Mouse (Mus musculus): ENCODE measurements around the gene Sh3gl2. TPM values are rescaled to one million over a fixed set of nuclear protein-coding genes. Genes with fewer than 3 reads are reported as not detected.
A peak's percentile ranks its signal among the peaks of the same experiment; 100 is the strongest.

Gene Sh3gl2
- total RNA-seq, 1 experiment from 2014 or later = not detected

DNA sequence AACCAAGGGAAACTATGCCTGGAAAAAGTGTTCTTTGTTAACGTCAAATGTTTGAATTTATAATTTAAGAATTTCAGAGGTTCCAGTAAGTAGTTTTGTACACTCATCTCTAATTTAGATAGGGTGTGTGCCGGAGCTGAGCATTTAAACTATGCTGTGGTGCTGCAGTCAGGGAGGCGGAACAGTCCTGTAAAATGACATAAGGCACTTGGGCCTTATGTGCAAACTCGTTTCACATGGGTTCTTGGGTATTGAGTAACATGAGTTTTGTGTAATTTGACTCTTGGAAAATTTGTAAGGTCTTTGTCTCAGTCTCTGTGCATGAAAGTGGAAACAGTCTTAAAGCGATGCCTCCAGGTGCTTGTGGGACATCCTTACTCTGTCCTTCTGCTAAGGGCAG is 334.8 kb downstream of the Sh3gl2 start:
- no peak for ATAC-seq (replicated peaks; ENCODE audit: low read depth, poor library complexity, severe bottlenecking)

DNA sequence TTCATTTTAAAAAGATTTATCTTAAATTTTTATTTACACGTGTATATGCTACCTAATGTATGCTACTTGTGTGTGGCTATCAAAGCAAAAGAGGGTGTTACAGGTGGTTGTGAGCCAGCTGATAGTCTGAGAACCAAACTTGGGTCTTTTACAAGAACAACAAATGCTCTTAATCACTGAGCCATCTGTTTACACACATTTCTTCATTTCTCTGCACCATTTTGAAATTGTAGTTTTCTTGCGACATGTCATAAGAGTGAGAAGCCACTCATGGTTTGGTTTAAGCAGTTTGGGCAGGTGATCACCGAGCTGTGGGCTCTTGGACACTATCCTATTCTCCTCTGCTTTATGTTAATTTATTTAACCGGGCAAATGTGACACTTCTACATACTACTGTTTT is 338.3 kb downstream of the Sh3gl2 start:
- ATAC-seq (replicated peaks; ENCODE audit: low read depth, poor library complexity, severe bottlenecking) = no peak

DNA sequence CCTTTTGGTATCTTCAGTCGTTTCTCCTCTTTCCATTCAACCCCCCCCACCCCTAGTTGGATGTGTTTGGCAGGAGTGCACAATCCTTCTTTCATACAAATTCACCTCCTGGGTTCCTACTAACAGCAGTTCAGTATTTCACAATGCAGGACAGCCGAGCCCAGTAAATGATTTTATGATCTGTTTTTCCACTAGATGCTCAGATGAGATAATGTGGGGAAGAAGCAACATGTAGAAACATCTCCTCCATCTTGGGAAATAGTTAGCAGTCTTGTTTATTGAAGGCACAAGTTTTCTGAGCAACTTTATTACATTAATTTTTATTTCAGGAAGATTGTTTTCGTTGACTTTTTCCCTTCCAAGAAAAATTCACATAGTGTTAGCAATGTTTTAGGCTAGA is 349.8 kb downstream of the Sh3gl2 start:
- no peak for ATAC-seq (replicated peaks; ENCODE audit: low read depth, poor library complexity, severe bottlenecking)

DNA sequence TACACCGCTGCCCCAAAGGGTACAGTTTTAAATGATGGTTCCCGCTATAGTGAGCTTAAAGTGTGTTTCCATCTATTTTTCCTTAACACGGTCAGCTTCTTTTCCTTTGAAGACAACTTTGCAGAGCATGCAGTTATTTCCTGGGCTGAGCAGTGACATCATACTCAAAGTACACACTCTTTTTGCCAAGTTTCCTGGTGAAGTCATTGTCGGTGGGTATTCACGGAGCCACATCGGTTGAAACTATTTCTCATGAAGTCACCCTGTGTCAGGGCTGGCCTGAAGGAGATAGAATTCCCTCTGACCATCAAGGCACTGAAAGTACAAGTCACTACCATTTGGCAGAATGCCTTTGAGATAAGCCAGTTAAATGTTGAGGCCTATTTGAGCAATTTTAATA is 354.8 kb downstream of the Sh3gl2 start:
- 0 out of 2 replicates have a peak, but pooled peaks have one; percentile 11 for ATAC-seq (replicated peaks; ENCODE audit: low read depth, poor library complexity, severe bottlenecking)

DNA sequence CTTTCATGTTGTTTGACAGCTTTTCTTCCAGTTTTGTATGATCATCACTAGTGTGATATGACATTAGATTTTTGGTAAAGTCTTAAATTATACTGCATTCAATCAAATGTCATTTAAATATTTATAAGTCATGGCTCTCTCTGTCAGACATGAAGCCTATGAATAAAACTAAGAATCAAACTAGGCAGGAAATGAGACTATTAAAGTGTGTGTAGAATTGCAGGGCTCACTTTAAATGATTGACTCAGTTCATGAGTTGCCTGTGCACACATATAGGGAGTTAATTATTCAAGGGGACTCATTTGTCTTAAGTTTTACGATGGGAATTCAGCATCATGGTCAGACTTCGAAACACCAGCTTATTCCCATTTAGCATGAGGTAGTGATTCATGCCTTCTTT is 380.5 kb downstream of the Sh3gl2 start:
- ATAC-seq (replicated peaks; ENCODE audit: low read depth, poor library complexity, severe bottlenecking) = no peak

DNA sequence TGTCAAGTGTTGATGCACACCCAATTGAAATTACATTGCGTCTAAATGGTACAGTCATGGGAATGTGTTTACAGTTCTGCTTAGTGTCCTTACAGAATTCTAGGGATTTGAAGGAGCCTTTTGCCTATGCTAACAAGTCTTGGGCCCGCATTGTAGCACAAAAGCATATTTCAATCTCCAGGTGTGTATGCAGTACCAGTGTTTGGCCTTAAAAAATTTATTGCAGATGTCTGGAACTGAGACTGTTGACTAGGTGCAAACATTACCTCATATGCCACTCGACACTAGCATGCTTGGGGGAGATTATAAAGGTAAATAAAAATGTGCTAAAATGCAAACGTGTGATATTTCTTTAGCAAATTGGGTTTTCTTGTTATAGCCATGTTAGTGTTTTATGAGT is 384.0 kb downstream of the Sh3gl2 start:
- ATAC-seq (replicated peaks; ENCODE audit: low read depth, poor library complexity, severe bottlenecking) = no peak

DNA sequence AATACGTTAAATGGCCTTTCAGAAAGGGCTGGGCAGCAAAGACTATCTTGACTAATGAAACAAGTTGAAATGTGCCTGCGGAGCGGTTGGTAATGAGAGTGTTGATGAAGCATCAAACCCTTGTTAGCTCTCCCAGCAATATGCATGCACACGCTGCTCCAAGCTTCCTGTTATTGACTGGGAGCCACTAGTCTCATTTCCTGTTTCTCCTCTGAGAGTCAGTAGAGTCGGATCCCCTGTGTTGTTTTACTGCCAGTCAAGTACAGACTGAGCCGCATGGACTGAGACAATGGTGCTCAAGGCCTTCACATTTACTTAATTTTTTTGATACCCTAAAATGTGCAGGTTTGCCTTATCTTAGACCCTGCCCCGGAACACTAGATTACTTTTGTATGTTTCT is 386.1 kb downstream of the Sh3gl2 start:
- ATAC-seq (replicated peaks; ENCODE audit: low read depth, poor library complexity, severe bottlenecking) = no peak

DNA sequence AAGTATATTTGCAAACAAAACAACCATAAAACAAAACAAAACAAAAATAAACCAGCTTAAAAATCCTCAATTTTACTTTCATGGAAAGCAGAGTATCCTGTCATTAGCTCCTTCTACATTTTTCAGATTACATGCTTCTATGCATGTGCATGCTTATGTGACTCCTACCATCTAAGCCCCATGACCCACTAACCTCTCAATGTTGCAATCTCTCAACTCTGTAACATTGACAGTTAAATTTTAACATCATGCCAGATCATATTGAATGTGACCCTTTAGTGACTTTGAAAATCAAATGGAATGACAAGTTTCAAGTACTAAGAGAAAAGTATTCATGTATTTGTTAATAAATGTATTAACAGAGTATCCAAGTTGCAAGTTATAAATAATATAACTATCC is 389.2 kb downstream of the Sh3gl2 start:
- ATAC-seq (replicated peaks; ENCODE audit: low read depth, poor library complexity, severe bottlenecking) = no peak

DNA sequence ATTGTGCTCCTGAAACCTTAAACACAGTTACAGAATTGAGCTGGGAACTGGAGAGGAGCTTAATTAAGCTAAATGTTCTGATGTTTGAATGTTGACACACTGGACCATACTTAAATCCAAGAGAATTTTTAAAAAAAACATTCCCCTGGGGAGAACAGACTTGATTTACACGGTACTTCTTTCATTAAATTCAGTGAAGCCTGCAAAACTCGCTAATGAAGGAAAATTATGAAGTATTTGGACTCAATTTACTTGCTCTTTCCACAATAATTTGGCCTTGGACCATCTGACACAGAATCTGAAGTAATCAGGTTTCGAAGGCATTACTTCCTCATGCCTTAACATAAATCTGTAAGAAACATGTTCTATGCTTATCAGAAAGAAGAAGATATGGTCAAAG is 408.4 kb downstream of the Sh3gl2 start:
- no peak for ATAC-seq (replicated peaks; ENCODE audit: low read depth, poor library complexity, severe bottlenecking)

DNA sequence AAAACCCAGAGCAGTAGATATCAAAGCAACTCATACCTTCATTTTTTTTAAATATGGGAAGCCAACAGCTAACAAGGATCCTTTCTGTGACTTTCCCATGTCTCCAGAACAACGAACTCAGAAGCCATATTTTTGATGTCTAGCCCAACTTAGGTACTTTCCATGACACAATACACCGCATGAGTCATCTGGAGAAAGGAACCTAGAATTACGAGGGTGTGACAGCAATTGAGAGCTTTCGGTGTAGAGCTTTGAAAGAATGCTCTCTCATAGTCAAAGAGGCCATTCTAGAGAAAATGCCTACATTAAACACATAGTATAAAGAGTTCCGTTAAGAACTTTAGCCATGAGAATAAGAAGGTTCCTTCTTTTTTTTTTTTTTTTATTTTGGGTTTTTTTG is 413.8 kb downstream of the Sh3gl2 start:
- no peak for ATAC-seq (replicated peaks; ENCODE audit: low read depth, poor library complexity, severe bottlenecking)

DNA sequence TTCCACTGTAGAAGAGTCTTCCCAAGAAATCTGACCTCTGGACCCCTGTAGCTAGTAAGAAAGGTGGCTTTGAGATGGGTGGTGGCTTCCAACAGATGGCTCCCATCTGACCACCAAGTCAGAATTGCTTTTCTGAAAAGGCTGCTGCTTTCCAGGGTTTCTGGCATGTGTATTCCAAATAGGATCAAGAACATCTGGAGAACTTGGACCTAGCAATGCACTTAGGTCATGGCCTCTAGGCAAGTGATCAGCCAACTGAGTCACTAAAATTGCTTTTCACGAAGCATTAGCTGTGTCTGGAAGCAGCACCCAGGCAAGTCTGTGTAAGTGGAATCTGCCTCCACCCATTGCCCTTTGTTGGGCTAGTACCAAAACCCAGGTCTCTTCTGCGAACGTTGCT is 414.3 kb downstream of the Sh3gl2 start:
- no peak for ATAC-seq (replicated peaks; ENCODE audit: low read depth, poor library complexity, severe bottlenecking)

DNA sequence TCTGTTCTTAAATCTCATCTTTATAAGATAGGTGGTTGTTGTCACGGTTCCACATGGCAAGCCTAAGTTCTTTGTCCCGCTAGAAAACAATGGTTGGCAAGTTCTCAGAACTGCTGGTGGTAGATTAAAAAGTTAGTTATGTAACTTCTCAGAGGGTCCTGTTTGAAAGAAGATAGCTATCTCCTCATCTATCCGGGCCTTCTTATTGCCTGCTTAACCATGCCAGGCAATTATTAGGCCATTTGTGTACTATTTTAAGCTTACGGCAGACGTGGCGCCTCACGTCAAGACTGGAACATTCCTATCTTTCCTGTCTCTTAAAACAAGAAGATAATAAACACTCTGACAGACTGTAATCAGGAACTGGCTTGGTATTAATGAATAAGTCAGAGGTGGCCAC is 424.5 kb downstream of the Sh3gl2 start:
- no peak for ATAC-seq (replicated peaks; ENCODE audit: low read depth, poor library complexity, severe bottlenecking)

DNA sequence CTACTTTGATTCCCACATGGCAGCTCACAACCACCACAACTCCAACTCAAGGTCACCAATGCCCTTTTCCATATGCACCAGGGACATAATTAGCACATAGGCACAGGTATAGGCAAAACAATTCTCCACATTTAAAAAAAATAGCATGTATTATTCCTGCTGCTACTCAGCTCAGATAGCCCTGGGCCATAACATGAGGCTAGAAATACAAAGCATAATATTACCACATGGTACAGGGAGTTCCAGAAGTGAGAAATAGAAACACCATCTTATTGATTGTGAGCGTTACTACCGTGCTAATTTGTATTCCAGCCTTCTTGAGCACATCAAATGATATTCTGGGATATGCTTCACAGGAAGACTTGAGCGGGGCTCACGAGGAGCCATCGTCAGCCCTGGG is 464.3 kb downstream of the Sh3gl2 start:
- ATAC-seq (replicated peaks; ENCODE audit: low read depth, poor library complexity, severe bottlenecking) = no peak

DNA sequence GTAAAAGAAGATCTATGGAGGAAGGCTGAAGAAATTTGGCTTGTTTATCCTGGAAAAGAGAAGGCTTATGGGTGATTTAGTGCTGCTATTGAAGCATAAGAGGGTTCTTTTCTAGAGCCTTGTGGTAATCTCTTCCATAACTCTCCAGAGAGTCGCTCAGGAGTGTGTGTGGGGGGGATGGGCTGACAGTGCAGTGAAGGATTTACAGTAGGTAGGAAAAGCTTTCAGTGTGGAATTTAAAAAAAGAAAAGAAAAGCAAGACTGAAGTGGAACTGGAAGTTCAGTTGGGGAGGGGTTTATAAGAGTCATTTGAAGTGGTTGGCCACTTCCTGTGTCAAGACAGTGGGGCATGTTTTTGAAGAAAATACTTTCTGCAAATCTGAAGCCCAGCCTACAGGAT is 464.8 kb downstream of the Sh3gl2 start:
- no peak for ATAC-seq (replicated peaks; ENCODE audit: low read depth, poor library complexity, severe bottlenecking)

DNA sequence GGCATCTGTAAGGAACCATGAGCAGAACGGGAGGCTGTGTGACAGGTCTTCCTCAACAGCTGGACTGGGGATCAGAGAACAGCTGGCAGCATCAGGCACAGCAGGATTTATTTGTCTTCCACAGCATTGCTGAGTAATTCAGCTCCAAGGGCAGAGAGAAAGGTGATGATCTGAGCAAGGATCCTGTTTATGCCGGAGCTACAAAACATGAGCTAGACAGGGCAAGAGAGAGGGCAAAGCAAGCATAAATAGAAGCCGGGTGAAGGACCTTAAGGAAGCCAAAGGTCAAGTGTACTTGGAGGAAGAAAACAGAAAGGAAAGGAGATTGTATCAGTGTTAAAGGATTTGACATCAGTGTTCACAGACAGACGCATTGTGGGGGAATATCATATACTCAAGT is 467.4 kb downstream of the Sh3gl2 start:
- ATAC-seq (replicated peaks; ENCODE audit: low read depth, poor library complexity, severe bottlenecking) = no peak

DNA sequence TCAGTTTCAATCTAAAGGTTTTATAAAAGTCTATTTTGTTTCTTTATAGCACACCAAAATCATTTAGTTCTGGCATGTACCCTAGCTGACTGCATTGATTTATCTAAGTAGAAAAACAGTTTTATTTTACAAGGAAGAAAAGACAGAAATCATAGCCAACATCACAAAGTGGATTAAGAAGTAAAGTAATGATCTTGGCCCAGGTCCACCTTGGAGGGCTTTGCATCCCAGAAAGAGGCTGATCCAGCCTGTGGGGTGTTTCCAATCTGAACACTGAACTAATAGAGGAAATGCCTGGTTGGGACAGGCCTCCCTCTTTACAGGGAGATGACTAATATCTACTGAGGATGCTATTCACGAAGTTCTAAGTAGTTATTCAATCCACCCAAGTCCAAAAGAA is 472.7 kb downstream of the Sh3gl2 start:
- no peak for ATAC-seq (replicated peaks; ENCODE audit: low read depth, poor library complexity, severe bottlenecking)

DNA sequence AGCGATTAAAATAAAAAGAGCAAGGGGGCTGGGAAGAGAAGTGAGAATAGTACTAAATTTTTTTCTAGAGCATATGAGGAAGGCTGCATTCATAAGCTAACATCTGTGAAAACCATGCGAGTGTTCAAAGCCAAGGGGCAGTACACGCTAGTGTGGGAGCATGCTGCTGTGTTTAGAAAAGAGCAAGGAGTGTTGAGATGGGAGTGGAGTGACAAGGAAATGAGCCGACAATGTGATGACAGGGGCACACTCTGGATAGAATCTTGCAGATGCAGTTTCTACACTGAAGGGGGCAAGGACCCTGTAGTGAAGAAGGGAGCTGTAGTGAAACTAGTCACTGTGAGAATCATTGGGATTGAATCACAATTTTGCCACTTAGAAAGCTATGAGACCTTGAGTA is 481.2 kb downstream of the Sh3gl2 start:
- no peak for ATAC-seq (replicated peaks; ENCODE audit: low read depth, poor library complexity, severe bottlenecking)

All from common myeloid progenitor, adult 5-6 weeks (primary cell).